Mouse (Mus musculus) heart, postnatal 0 days (tissue): ENCODE results near the gene Ackr1.

Experiments
- CTCF ChIP-seq: IDR thresholded peaks from 2 replicates; pipeline ENCODE4 v1.5.1; 2016; ENCODE audit warnings: antibody characterized with exemption, control low read depth, low read depth
- EP300 ChIP-seq: IDR thresholded peaks from 2 replicates; pipeline ENCODE4 v1.6.1; 2016; ENCODE audit warnings: antibody characterized with exemption, low read depth

GRCm38 (mm10) chr1:173328446-173328845 lies 5.1 kb downstream of the Ackr1 start:
- no peak for TF ChIP-seq CTCF
- TF ChIP-seq EP300: no peak
